Mouse (Mus musculus) liver, postnatal 0 days (tissue): ENCODE data around the gene Nav2.

Source experiments
- CTCF ChIP-seq: sonication (generic); IDR thresholded peaks from 2 replicates; pipeline ENCODE4 v1.5.1; 2016; ENCODE audit warnings: antibody characterized with exemption, low read depth
- EP300 ChIP-seq: IDR thresholded peaks from 2 replicates; pipeline ENCODE4 v1.6.1; 2016; ENCODE audit warnings: antibody characterized with exemption, low read depth, mild to moderate bottlenecking

DNA sequence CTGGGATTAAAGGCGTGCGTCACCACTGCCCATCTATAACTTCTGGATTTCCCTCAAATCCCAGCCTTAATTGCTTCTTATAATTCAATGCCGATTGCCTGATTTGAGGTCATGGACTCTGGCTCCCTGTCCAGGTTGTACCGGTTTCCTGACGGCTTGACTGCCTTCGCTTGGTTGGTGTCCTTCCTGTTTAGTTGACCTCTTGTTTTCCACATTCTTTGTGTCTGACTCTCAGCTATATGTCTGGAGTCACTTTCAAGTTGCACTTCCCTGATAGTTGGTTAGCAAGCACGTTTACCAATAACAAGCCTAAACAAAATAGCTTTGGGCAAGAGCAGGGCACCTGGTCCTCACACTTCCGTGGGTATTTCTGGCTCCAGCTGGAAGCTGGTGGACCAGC lies 625.1 kb downstream of the Nav2 start:
- TF ChIP-seq CTCF (no peak), EP300 (no peak)
